Mouse (Mus musculus): ENCODE measurements around the gene Jpt1. TPM values are rescaled to one million over a fixed set of nuclear protein-coding genes. Genes with fewer than 3 reads are reported as not detected.
"Not testable (repeated sequence)": the region's sequence is repeated elsewhere in the genome, so short reads cannot be mapped to it uniquely, and the experiment has no call there.

The Jpt1 gene
- polyA plus RNA-seq, 1 experiment from 2014 or later, result 954 TPM

DNA sequence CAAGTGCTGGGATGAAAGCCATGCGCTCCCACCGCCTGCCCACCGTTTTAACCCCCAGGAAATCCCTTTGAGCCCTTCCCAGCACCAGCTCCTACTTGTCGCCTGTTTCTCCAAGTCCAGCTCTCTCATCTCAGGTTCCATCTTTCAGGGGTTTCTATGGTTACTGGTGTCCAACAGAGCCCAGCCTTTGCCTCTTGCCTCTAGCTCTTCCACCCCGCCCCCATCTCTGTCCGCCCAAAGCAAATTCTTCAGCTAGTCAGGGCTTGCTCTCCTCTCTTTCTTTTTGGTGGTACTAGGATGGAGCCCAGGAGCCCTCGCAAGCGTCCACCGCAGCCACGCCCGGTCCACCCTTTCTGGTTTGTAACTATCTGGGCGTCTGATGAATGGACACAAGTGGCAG is 29.0 kb downstream of the Jpt1 start:
- Histone ChIP-seq H3K27ac (ENCODE audit: low read depth, low read length) (no peak overlapping the region), H3K27me3 (ENCODE audit: control insufficient read depth, insufficient read depth, low read length) (no peaks in the 10 kb centered on the region), H3K4me1 (ENCODE audit: control insufficient read depth, insufficient read depth, low read length) (peaks cover 4% of the 10 kb centered on the region; the same call in 1 of the 2 replicates), H3K4me3 (ENCODE audit: low read depth, low read length) (no peak overlapping the region), H3K36me3 (ENCODE audit: control insufficient read depth, insufficient read depth, low read length) (no peaks in the 10 kb centered on the region), H3K4me2 (no peak overlapping the region), H3K9me3 (ENCODE audit: control insufficient read depth, low read length) (no peaks in the 10 kb centered on the region), H3K9ac (ENCODE audit: low read length) (no peak overlapping the region)
- 29% methylated on average over 12 of the region's 12 CpGs for WGBS
- DNase-seq (ENCODE audit: low spot score, missing footprints) (peak; percentile 89), ATAC-seq (ENCODE audit: low FRiP score) (peak; percentile 48; the same call in 1 of the 2 replicates)

DNA sequence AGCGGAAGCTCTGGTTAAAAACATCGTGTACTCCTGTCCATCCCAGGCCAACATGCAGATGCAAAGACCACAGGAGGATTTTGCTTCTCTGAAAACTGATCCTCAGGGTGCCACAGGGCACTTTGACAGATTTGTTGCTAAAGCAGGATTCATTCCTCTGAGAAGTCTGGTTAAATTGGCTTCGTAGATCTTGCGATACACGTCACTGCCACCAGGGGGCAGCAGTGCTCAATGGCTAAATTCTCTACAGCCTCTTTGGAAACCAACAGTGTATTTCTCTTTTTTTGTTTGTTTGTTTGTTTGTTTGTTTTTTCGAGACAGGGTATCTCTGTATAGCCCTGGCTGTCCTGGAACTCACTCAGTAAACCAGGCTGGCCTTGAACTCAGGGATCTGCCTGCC is 30.5 kb downstream of the Jpt1 start:
- no peak overlapping the region for H3K4me3 ChIP-seq (ENCODE audit: low read depth, low read length)
- no peak overlapping the region for H3K27ac ChIP-seq (ENCODE audit: low read depth, low read length)
- 18% methylated on average over 6 of the region's 6 CpGs for WGBS
- ATAC-seq (ENCODE audit: low FRiP score), result no peak
- H3K9me3 ChIP-seq (ENCODE audit: control insufficient read depth, low read length), result no peaks in the 10 kb centered on the region
- peak; percentile 99 for DNase-seq (ENCODE audit: low spot score, missing footprints)
- H3K4me1 ChIP-seq (ENCODE audit: control insufficient read depth, insufficient read depth, low read length), result peaks cover 4% of the 10 kb centered on the region; the same call in 1 of the 2 replicates
- H3K4me2 ChIP-seq, result no peak overlapping the region
- H3K9ac ChIP-seq (ENCODE audit: low read length), result no peak overlapping the region; the same call in 1 of the 2 replicates
- H3K36me3 ChIP-seq (ENCODE audit: control insufficient read depth, insufficient read depth, low read length), result no peaks in the 10 kb centered on the region
- H3K27me3 ChIP-seq (ENCODE audit: control insufficient read depth, insufficient read depth, low read length), result no peaks in the 10 kb centered on the region

DNA sequence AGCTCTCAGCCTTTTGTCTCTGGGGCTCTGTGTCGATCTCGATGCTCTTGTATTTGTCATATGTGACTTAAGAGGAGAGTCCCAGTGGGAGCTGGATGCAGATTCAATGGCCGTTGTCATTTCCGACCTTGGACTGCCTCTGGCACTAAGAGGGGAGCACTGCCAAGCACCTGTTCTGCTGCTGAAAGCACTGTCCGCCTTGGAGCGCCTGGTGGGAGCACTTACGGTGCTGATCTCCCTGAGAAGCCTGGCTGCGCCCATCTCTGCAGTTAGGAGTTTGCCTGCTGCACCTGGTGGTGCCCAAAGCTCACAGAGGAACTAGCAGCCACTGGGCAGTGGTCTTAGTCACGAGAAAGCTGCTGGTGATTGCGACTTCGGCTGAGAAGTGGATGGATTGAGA is 30.9 kb downstream of the Jpt1 start:
- WGBS, result 69% methylated on average over 11 of the region's 11 CpGs
- no peaks in the 10 kb centered on the region for H3K9me3 ChIP-seq (ENCODE audit: control insufficient read depth, low read length)

DNA sequence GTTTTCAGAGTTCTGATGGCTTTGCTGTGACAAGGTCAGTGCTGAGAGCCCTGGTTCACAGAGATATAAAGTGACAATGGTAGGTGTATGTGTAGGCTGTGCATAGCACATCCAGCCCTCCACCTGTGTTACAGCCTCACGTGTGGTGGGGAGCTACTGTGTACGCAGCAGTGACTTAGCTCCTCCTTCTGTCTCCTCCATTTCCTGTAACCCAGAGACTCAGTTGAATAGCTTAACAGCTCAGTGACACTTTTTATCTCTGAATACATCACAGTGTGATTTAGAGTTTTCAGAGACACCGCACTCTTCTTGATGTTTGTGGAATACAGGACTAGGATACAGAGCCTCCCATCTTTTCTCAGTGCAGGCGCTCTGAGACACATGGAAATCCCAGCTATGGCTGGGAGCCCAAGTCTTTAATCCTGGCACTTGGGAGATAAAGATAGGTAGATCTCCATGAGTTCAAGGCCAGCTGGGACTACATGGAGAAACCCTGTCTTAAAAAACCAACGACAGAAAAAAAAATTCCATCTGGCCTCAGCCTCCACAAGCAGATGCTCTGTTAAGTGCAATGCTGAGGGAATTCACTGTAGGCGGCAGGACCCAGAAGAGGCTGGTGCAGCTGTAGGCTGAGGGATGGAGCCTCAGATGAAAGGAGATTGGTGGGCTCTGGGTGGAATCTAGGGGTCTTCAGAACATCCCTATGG is 32.5 kb downstream of the Jpt1 start:
- H3K4me3 ChIP-seq (ENCODE audit: low read depth, low read length), result no peak overlapping the region
- H3K27me3 ChIP-seq (ENCODE audit: control insufficient read depth, insufficient read depth, low read length), result no peaks in the 10 kb centered on the region
- ATAC-seq (ENCODE audit: low FRiP score) (no peak), DNase-seq (ENCODE audit: low spot score, missing footprints) (no peak)
- peaks cover 4% of the 10 kb centered on the region; the same call in 1 of the 2 replicates for H3K4me1 ChIP-seq (ENCODE audit: control insufficient read depth, insufficient read depth, low read length)
- no peak overlapping the region for H3K9ac ChIP-seq (ENCODE audit: low read length)
- H3K9me3 ChIP-seq (ENCODE audit: control insufficient read depth, low read length), result no peaks in the 10 kb centered on the region
- no peak overlapping the region for H3K4me2 ChIP-seq
- no peaks in the 10 kb centered on the region for H3K36me3 ChIP-seq (ENCODE audit: control insufficient read depth, insufficient read depth, low read length)
- WGBS, result 86% methylated on average over 6 of the region's 6 CpGs
- H3K27ac ChIP-seq (ENCODE audit: low read depth, low read length), result no peak overlapping the region

More for the DNA sequence above, 30.9 kb downstream of the Jpt1 start:
- DNase-seq (ENCODE audit: low spot score, missing footprints), result no peak
- Histone ChIP-seq H3K27me3 (ENCODE audit: control insufficient read depth, insufficient read depth, low read length) (no peaks in the 10 kb centered on the region), H3K36me3 (ENCODE audit: control insufficient read depth, insufficient read depth, low read length) (no peaks in the 10 kb centered on the region), H3K27ac (ENCODE audit: low read depth, low read length) (no peak overlapping the region), H3K4me2 (no peak overlapping the region), H3K9ac (ENCODE audit: low read length) (no peak overlapping the region; the same call in 1 of the 2 replicates), H3K4me3 (ENCODE audit: low read depth, low read length) (no peak overlapping the region), H3K4me1 (ENCODE audit: control insufficient read depth, insufficient read depth, low read length) (peaks cover 4% of the 10 kb centered on the region; the same call in 1 of the 2 replicates)
- ATAC-seq (ENCODE audit: low FRiP score), result no peak

DNA sequence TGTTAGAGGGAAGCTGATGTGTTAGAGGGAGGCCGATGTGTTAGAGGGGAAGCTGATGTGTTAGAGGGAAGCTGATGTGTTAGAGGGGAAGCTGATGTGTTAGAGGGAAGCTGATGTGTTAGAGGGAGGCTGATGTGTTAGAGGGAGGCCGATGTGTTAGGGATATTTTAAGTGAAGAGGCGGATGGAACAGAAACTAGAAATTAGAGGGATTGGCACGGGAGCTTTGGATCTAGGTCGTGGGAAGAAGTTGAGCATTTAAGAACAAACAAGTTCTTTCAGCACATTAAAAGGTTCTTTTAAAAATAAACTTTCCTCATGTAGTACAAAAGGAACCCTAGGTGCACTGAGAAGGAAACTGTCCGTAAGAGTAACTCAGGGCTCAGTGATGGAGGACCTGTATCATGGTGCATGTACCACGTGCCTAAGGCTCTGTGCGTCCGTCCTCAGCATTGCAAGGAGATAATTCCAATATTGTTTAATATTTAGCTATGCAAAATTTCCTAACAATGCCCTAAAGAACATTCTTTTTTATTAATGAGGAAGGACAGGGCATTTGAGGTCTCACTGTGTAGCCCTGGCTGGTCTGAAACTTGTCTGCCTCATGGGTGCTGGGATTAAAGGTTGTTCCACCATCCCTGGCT is 35.8 kb downstream of the Jpt1 start:
- Histone ChIP-seq H3K9ac (ENCODE audit: low read length) (no peak overlapping the region), H3K4me2 (no peak overlapping the region), H3K4me3 (ENCODE audit: low read depth, low read length) (no peak overlapping the region), H3K4me1 (ENCODE audit: control insufficient read depth, insufficient read depth, low read length) (peaks cover 9% of the 10 kb centered on the region; the same call in 1 of the 2 replicates), H3K9me3 (ENCODE audit: control insufficient read depth, low read length) (no peaks in the 10 kb centered on the region), H3K36me3 (ENCODE audit: control insufficient read depth, insufficient read depth, low read length) (no peaks in the 10 kb centered on the region), H3K27me3 (ENCODE audit: control insufficient read depth, insufficient read depth, low read length) (no peaks in the 10 kb centered on the region), H3K27ac (ENCODE audit: low read depth, low read length) (no peak overlapping the region)
- ATAC-seq (ENCODE audit: low FRiP score), result no peak
- DNase-seq (ENCODE audit: low spot score, missing footprints), result no peak
- 84% methylated on average over 9 of the region's 9 CpGs for WGBS

DNA sequence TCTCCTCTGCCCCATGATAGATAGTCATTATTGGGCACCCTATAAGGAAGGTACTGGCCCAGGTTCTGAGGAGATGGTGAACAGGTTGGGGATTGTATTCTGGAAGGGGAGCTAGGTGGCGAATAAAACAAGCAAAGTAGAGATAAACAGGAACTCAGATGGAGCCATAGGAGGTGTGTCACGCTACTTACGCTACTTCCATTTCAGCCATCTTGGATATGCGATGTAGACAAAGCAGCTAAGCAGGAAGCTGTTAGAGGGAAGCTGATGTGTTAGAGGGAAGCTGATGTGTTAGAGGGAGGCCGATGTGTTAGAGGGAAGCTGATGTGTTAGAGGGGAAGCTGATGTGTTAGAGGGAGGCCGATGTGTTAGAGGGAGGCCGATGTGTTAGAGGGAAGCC is 36.8 kb downstream of the Jpt1 start:
- H3K9me3 ChIP-seq (ENCODE audit: control insufficient read depth, low read length); ATAC-seq (ENCODE audit: low FRiP score); H3K9ac ChIP-seq (ENCODE audit: low read length); DNase-seq (ENCODE audit: low spot score, missing footprints); H3K36me3 ChIP-seq (ENCODE audit: control insufficient read depth, insufficient read depth, low read length); H3K27me3 ChIP-seq (ENCODE audit: control insufficient read depth, insufficient read depth, low read length); H3K4me1 ChIP-seq (ENCODE audit: control insufficient read depth, insufficient read depth, low read length); H3K27ac ChIP-seq (ENCODE audit: low read depth, low read length); H3K4me3 ChIP-seq (ENCODE audit: low read depth, low read length); H3K4me2 ChIP-seq: not testable (repeated sequence)
- WGBS, result 90% methylated on average over 7 of the region's 7 CpGs

- H3K27me3 ChIP-seq (ENCODE audit: control insufficient read depth, insufficient read depth, low read length); H3K36me3 ChIP-seq (ENCODE audit: control insufficient read depth, insufficient read depth, low read length); H3K9ac ChIP-seq (ENCODE audit: low read length); H3K27ac ChIP-seq (ENCODE audit: low read depth, low read length); H3K4me1 ChIP-seq (ENCODE audit: control insufficient read depth, insufficient read depth, low read length); DNase-seq (ENCODE audit: low spot score, missing footprints); H3K9me3 ChIP-seq (ENCODE audit: control insufficient read depth, low read length); H3K4me2 ChIP-seq; ATAC-seq (ENCODE audit: low FRiP score); H3K4me3 ChIP-seq (ENCODE audit: low read depth, low read length): not testable (repeated sequence)
- 86% methylated on average over 4 of the region's 4 CpGs for WGBS
Measured at GRCm38 (mm10) chr11:115476630-115477029, 37.6 kb downstream of the Jpt1 start.

DNA sequence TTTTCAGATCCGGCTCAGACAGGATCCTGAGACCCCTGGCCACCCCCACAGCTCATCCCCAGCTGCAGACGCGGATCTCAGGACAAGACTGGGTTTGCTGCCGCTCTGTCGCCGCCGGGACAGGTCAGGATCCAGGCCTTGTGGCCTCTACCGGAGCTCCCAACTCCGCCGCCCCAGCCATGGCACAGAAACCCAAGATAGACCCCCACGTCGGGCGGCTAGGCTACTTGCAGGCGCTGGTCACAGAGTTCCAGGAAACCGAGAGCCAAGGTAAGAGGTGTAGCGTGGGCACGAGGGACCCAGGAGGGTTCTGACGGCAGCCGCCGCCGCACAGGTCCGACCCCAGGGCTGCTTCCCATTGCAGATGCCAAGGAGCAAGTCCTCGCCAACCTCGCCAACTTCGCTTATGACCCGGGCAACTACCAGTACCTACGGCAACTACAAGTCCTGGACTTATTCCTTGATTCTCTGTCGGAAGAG is 38.4 kb downstream of the Jpt1 start:
- ATAC-seq (ENCODE audit: low FRiP score) (no peak), DNase-seq (ENCODE audit: low spot score, missing footprints) (no peak)
- WGBS, result 4% methylated on average over 28 of the region's 28 CpGs
- Histone ChIP-seq H3K4me2 (peak overlapping the region; percentile 71), H3K27ac (ENCODE audit: low read depth, low read length) (no peak overlapping the region), H3K4me3 (ENCODE audit: low read depth, low read length) (peak overlapping the region; percentile 72), H3K9ac (ENCODE audit: low read length) (peak overlapping the region; percentile 76), H3K4me1 (ENCODE audit: control insufficient read depth, insufficient read depth, low read length) (peaks cover 9% of the 10 kb centered on the region; the same call in 1 of the 2 replicates), H3K27me3 (ENCODE audit: control insufficient read depth, insufficient read depth, low read length) (no peaks in the 10 kb centered on the region), H3K36me3 (ENCODE audit: control insufficient read depth, insufficient read depth, low read length) (no peaks in the 10 kb centered on the region), H3K9me3 (ENCODE audit: control insufficient read depth, low read length) (no peaks in the 10 kb centered on the region)
